Mouse (Mus musculus): ENCODE measurements around the gene Fah. TPM values are rescaled to one million over a fixed set of nuclear protein-coding genes. Genes with fewer than 3 reads are reported as not detected.

The Fah gene
- total RNA-seq (2021): 10 to 100 TPM; 57.6 to 84.5 TPM
- long read RNA-seq, experiment 1, transcript Fah-201 (14 exons, 1,585 nt): major isoform, 74 of 119 reads
- long read RNA-seq, experiment 1, partial matches to known transcripts: 30 of 119 reads
- long read RNA-seq, experiment 1, other reads (novel, unspliced or antisense): 15 of 119 reads
- long read RNA-seq, experiment 2, transcript Fah-201 (14 exons, 1,585 nt): major isoform, 29 of 40 reads
- long read RNA-seq, experiment 2, partial matches to known transcripts: 5 of 40 reads
- long read RNA-seq, experiment 2, other reads (novel, unspliced or antisense): 6 of 40 reads

DNA sequence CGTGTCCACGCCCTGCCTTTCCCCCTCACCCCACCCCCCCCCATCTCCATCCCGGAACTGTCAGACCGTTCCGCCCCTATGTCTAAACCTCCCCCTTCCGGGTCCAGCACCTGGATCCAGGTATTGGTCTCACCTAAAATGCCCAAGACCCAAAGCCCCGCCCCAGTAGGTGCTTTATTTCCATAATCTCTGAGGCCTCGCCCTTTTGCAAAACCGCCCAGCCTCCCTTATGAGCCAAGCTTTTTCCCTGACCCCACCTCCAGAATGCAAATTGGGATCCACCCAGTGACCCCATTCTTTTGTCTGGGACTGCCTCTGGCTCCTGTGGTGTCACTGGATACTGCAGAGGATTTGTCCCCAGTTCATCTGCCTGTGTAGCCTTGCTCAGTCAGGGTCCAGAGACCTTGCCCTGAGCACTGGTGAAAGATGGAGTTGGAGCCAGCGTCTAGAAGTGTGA is at the start of gene Fah:
TSS of gene Fah (minus strand) at position 430 of the 457 bp plus-strand sequence.
- peak; percentile 72 for DNase-seq

DNA sequence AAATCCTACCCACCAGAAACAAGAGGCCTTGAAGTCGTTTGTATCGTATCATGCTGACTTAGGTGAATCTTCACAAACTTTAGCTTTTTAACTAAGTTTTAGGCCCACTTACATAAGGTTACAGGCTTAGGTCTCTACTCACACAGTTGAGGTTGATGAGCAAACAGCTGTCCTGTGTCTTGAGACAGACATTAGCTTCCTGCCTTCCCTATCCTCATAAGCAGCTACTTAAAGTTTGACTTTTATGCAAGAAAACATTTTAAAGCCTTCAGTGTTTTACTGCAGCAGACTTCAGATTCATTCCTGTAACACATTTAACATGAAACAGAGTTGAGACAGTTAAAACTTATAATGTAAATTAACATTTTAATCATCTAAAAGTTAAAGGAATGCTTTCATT is 46.2 kb upstream of the Fah start:
- DNase-seq: no peak

DNA sequence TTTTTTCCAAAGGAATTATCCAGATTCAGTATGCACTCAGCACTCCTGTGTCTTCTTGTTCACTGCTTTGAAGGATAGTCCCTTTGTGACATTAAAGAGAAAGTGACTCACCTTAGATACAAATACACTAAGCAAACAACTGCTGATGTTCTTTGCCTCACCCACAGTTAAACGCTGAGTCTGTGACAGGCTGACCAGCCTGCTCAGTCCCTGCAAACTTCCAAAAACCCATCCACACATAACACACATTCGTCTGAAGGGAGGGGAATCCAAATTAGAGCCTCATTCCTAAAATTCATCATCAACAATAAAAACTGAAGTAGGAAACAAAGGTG is 45.4 kb upstream of the Fah start:
- DNase-seq: no peak

DNA sequence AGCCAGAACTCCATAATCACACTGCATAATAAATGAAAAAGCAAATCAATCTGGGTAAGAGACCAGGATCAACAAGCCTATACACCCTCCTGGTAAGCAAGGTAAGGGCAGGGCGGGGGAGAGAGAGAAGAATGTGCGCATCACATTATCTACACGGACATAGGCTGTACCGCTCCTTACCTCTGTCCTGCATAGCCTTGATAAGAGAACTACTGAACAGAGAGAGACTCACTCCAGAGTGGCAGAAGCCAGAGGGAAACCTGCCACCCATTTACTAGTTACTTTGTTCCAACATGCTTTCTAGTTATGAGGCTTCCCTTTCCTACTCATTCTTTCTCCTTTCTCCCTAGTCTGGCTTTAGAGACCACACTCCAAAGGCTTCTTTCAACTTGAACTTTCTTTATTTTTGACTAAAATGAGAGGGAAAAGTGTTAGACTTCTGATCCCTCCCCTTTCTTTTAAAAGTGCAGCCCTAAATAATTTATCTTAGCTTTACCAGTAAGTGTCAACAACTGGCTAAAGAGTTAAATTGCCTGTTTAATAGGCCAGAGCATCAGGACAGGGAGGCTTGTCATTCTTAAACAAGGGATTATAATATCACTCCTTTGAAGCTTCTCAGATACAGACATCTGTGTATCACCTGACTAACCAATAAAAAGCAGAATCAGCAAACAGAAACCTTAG is 44.9 kb upstream of the Fah start:
- DNase-seq: no peak

- DNase-seq: no peak
Observed at GRCm38 (mm10) chr7:84649016-84649415, 42.5 kb upstream of the Fah start.

DNA sequence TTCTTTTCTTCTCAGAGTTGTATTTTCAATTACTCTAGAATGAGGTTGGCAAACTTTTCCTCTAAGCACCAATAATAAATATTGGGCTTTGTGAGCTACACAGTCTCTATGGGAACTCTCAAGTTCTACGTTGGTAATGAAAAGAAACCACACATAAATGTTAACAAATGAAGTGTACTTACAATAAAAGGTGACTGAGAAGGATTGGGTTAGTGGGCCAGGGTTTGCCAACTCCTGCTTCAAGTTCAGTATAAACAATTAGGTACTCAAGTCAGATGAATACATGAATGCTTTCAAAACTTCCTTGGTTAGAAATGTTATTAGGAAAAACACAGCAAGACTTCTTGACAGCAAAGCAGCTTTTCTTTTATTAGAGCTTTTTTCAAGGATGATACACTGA is 39.7 kb upstream of the Fah start:
- no peak for DNase-seq

- no peak for DNase-seq
Observed at GRCm38 (mm10) chr7:84643270-84643998, 36.9 kb upstream of the Fah start.

GRCm38 (mm10) chr7:84642159-84642928 is 35.8 kb upstream of the Fah start:
- no peak for DNase-seq

DNA sequence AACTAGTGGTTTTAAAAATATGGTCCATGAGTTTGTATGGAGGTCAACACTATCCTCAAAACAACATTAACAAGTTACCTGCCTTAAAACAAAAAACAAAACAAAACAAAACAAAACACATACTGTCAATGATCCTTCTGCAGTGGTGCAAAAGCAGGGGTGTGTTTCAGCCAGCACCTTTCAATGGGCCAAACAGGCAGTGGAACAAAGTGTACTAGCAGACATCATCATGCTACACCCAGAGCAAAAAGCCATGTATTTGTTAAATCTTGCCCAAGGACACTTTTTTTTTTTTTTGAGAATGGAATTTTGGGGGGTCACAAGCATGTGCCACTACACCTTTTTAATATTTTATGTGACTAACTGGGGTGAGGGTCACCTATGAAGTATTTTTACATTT is 30.4 kb upstream of the Fah start:
- DNase-seq: no peak

DNA sequence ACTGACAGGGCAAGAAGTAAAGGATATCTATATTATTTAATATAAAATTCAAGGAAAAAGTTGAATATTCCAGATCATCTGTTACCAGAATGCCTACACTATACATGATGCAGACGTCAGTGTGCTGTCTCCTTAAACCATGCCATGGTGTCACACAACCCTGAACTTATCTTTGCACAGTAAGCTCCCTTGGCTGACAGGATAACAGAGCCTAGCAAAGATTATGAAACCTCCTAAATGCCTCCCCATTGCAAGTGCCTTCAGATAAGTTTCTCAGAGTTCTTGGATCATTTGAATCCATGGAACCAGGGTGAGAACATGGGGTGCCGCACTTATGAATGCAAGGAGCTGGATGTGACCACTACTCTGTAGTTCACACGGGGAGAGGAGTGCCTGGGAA is 25.4 kb upstream of the Fah start:
- no peak for DNase-seq

GRCm38 (mm10) chr7:84623718-84624117 is 17.2 kb upstream of the Fah start:
- no peak for DNase-seq

GRCm38 (mm10) chr7:84620956-84621355 is 14.4 kb upstream of the Fah start:
- no peak for DNase-seq

GRCm38 (mm10) chr7:84618951-84619350 is 12.4 kb upstream of the Fah start:
- DNase-seq: no peak

- DNase-seq: no peak
Observed at GRCm38 (mm10) chr7:84612445-84612844, 5.9 kb upstream of the Fah start.

GRCm38 (mm10) chr7:84611609-84612008 is 5.1 kb upstream of the Fah start:
- no peak for DNase-seq

DNA sequence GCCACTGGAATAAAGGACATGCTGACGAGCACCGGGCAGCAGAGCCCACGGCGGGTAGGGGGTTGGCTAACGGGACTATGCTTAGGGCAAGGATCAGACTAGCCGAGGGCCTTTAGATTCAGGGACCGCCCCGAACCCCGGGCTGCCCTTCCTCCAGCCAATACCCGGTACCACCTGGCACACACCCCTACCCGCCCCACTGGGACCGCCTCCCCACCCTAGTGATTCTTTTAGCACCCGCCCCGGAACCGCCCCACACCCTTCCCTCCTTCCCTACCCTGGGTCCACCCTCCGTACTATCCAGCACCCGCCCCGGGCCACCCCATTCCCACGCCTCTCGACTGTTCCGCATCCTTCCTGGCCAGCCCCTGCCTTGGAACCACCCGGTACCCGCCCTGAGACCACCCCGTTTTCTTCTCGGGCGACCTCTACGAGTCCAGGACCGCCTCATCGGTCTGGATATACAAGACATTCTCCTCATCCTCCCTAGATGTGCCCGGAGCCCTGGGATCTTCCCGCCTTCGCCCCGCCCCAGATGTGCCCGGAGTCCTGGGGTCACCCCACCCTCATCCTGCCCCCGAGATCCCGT is 724 bp downstream of the Fah start:
- DNase-seq: peak; percentile 93

- DNase-seq: peak; percentile 21
Observed at GRCm38 (mm10) chr7:84605033-84605687, 1.4 kb downstream of the Fah start.

- DNase-seq: peak; percentile 42
Observed at GRCm38 (mm10) chr7:84604501-84604900, 2.0 kb downstream of the Fah start.

DNA sequence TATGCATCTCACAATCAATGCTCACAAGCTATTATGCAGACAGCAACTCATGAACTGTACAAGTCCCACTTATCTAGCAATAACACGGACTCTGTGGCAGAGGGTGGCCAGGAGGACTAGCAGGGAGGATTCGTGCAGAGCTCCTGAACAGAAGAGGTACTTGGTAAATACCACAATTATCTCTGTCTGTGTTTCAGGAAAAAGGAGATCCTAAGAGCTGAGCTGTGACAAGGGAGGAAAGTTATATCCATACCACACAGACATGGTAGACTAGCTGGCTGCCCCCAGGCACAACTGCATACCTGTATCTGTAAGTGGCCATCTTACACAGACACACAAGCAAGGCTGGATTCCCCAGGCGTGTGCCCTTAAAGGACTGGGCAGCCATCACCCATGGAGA is 5.2 kb downstream of the Fah start:
- DNase-seq: no peak

DNA sequence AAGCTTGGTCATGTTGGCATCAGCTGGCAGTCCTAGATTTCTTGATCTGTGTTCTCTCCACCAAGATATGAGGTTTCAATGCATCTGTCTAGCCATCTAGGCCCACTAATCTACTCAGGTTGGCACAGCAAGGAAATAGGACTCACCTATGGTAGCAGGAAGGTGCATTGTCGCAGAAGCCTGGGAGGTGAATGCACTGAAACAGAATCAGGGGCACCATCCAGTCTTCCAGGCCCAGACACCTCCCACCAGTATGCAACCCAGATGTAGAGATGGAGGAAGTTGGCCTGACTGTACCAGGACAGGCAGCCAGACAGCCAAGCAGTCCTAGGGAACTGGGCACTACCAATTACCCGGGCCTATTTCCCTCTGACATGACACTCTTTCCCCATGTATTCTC is 5.9 kb downstream of the Fah start:
- DNase-seq: no peak

DNA sequence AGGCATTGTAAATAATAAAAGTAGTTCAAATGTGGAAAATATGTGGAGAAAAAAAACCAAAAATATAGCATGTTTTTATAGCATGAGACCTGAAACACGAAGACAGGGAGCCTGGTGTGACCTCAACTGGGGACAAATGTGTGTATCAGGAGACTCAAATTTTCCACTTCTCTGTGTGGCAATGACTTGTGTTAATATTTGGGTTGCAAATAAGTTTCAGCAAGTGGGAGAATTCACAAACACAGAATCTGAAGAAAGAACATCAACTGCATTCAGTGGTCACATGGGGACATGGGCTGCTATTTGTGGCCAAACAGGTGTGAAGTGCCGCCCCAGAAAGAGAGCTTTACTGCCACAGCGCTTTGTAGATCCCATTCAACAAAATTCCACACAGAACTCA is 9.9 kb downstream of the Fah start:
- DNase-seq: no peak

GRCm38 (mm10) chr7:84596002-84596401 is 10.5 kb downstream of the Fah start:
- no peak for DNase-seq
